ENCODE assay signal across 20 mouse cellular contexts in the genomic region with DNA sequence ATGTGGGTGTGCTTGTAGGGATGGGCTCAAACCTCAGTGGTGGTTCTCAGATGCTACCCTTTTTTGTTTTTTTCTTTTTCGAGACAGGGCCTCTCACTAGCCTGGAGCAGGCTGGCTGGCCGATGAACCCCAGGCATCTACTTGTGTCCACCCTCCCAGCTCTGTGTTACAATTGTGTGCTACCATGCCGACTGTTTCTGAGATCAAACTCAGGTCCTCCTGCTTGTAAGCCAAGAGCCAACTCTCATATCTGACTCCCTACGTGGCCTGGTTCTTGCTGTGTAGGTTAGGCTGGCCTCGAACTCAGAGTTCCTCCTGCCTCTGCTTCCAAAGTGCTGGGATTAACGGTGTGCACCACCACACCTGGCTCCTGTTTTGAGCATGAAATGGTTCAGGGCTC. TPM values are rescaled to one million over a fixed set of nuclear protein-coding genes. Genes with fewer than 3 reads are reported as not detected.
"Had no signal": no experiment of that assay in that cellular context is flagged by ENCODE, and none has a peak within 500 bp of the region (broad histone marks: within the 10 kb centered on the region; RNA-seq: fewer than 3 reads in every experiment).

No protein-coding gene starts in this region.

- H3K36me3 ChIP-seq: liver, embryonic 15.5 days; midbrain, embryonic 10.5 days; neural tube, embryonic 13.5 days; neural tube, embryonic 15.5 days had no signal

- ATAC-seq: midbrain, embryonic 16.5 days had no signal

- H3K9me3 ChIP-seq: liver, embryonic 15.5 days; midbrain, embryonic 10.5 days; neural tube, embryonic 13.5 days; neural tube, embryonic 15.5 days had no signal

- H3K9ac ChIP-seq: liver, embryonic 15.5 days; lung, embryonic 14.5 days; neural tube, embryonic 13.5 days; neural tube, embryonic 15.5 days had no signal

- H3K4me2 ChIP-seq: liver, embryonic 15.5 days; lung, embryonic 14.5 days; neural tube, embryonic 13.5 days; neural tube, embryonic 15.5 days had no signal

- H3K27me3 ChIP-seq: liver, embryonic 15.5 days; neural tube, embryonic 13.5 days; neural tube, embryonic 15.5 days had no signal

- H3K4me1 ChIP-seq: neural tube, embryonic 13.5 days; neural tube, embryonic 15.5 days had no signal

- H3K4me3 ChIP-seq: liver, embryonic 15.5 days; midbrain, embryonic 10.5 days; myocyte; neural tube, embryonic 13.5 days; neural tube, embryonic 15.5 days had no signal

- H3K27ac ChIP-seq: liver, embryonic 15.5 days; midbrain, embryonic 10.5 days; neural tube, embryonic 13.5 days; neural tube, embryonic 15.5 days had no signal

- DNase-seq: lung, embryonic 14.5 days; midbrain, embryonic 14.5 days; retina, postnatal 1 day; right cerebral cortex, adult 18-20 months; right cerebral cortex, postnatal 25 days; right cerebral cortex, postnatal 4 days; spleen, adult 18-20 months; thymus, adult 18-20 months; thymus, postnatal 25 days had no signal

RNA-seq across cellular contexts. Expression of a gene that starts 16.1 kb away (rescaled TPM):
- total RNA-seq: megakaryocyte-erythroid progenitor cell, adult 5-6 weeks had no signal
- polyA plus RNA-seq: lung, embryonic 16.5 days; neural tube, embryonic 11.5 days; stomach, embryonic 14.5 days had no signal

RNA-seq across cellular contexts. Expression of a gene that starts 59.3 kb away (rescaled TPM):
- total RNA-seq: megakaryocyte, adult 5-6 weeks; megakaryocyte-erythroid progenitor cell, adult 5-6 weeks had no signal
